Mouse (Mus musculus): Measurements from ENCODE around the gene Prrc2a. TPM values are rescaled to one million over a fixed set of nuclear protein-coding genes. Genes with fewer than 3 reads are reported as not detected.

The Prrc2a gene
- polyA plus RNA-seq, 1 experiment from 2014 or later: 225 TPM

DNA sequence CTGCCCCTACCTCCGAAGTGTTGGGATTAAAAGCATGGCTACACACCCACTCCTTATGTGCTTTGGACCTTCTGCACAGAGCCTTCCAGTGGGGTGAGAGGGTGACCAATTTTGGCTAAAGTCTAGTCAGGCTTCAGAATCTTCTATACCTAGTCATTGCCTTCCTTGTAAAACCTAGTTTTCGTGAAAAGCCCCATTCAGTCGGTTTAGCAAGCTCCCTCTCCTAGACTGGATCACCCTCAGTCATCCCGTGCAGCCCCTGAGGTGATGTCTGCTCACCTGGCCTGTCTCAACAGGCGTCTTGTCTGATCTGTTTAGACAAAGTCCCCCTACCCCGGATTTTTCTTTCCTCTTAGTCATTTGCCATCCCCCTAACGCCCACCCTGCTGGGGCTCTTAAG lies 33.3 kb upstream of the Prrc2a start:
- WGBS: 57% methylated on average over 7 of the region's 7 CpGs
- Histone ChIP-seq H3K4me3 (no peak overlapping the region), H3K4me2 (replicated peaks) (no peak overlapping the region), H3K27me3 (peaks cover 81% of the 10 kb centered on the region), H3K27ac (no peak overlapping the region), H3K36me3 (no peaks in the 10 kb centered on the region), H3K4me1 (peaks cover 20% of the 10 kb centered on the region), H3K9me3 (no peaks in the 10 kb centered on the region), H3K9ac (no peak overlapping the region)
- ATAC-seq (ENCODE audit: insufficient number of reproducible peaks, insufficient read depth, low FRiP score, low TSS enrichment): no peak

DNA sequence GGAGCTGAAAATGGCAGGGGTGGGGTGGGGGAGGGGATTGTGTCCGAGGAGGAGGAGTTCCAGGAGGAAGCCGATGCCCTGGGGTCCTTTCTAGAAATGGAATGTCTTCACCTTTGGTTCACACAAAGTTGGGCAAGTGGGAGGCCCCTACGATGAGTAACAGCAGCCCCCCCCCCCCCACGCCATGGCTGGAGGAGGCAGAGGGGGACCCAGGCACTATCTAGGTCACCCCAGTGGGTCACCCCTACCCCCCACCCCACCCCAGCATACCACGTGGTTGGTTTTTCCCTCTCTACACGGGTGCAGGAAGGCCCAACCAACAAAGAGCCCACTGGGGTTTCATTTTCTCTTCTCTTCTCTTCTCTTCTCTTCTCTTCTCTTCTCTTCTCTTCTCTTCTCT lies 32.4 kb upstream of the Prrc2a start:
- no peak for ATAC-seq (ENCODE audit: insufficient number of reproducible peaks, insufficient read depth, low FRiP score, low TSS enrichment)
- H3K27me3 ChIP-seq: peaks cover 73% of the 10 kb centered on the region
- H3K4me3 ChIP-seq: no peak overlapping the region
- H3K4me2 ChIP-seq (replicated peaks): no peak overlapping the region
- H3K9me3 ChIP-seq: no peaks in the 10 kb centered on the region
- no peak overlapping the region for H3K27ac ChIP-seq
- peaks cover 20% of the 10 kb centered on the region for H3K4me1 ChIP-seq
- 34% methylated on average over 6 of the region's 6 CpGs for WGBS
- H3K36me3 ChIP-seq: no peaks in the 10 kb centered on the region
- H3K9ac ChIP-seq: no peak overlapping the region

GRCm38 (mm10) chr17:35196321-35196641 lies 31.6 kb upstream of the Prrc2a start:
- H3K27ac ChIP-seq: no peak overlapping the region
- H3K4me1 ChIP-seq: peaks cover 20% of the 10 kb centered on the region
- no peaks in the 10 kb centered on the region for H3K36me3 ChIP-seq
- H3K9ac ChIP-seq: no peak overlapping the region; the same call in 1 of the 2 replicates
- no peak for ATAC-seq (ENCODE audit: insufficient number of reproducible peaks, insufficient read depth, low FRiP score, low TSS enrichment)
- peak overlapping the region; percentile 68 for H3K4me2 ChIP-seq (replicated peaks)
- 33% methylated on average over 9 of the region's 9 CpGs for WGBS
- H3K27me3 ChIP-seq: peaks cover 66% of the 10 kb centered on the region
- H3K4me3 ChIP-seq: peak overlapping the region; percentile 40
- H3K9me3 ChIP-seq: no peaks in the 10 kb centered on the region

- ATAC-seq (ENCODE audit: insufficient number of reproducible peaks, insufficient read depth, low FRiP score, low TSS enrichment): peak; percentile 81; the same call in 1 of the 2 replicates
- Histone ChIP-seq H3K9me3 (no peaks in the 10 kb centered on the region), H3K4me2 (replicated peaks) (peak overlapping the region; percentile 68), H3K9ac (peak overlapping the region; percentile 52), H3K4me3 (peak overlapping the region; percentile 40), H3K27me3 (peaks cover 61% of the 10 kb centered on the region), H3K4me1 (peaks cover 20% of the 10 kb centered on the region), H3K36me3 (no peaks in the 10 kb centered on the region), H3K27ac (no peak overlapping the region)
- WGBS: 2% methylated on average over 66 of the region's 66 CpGs
Measured at GRCm38 (mm10) chr17:35195631-35196320, 31.1 kb upstream of the Prrc2a start.

DNA sequence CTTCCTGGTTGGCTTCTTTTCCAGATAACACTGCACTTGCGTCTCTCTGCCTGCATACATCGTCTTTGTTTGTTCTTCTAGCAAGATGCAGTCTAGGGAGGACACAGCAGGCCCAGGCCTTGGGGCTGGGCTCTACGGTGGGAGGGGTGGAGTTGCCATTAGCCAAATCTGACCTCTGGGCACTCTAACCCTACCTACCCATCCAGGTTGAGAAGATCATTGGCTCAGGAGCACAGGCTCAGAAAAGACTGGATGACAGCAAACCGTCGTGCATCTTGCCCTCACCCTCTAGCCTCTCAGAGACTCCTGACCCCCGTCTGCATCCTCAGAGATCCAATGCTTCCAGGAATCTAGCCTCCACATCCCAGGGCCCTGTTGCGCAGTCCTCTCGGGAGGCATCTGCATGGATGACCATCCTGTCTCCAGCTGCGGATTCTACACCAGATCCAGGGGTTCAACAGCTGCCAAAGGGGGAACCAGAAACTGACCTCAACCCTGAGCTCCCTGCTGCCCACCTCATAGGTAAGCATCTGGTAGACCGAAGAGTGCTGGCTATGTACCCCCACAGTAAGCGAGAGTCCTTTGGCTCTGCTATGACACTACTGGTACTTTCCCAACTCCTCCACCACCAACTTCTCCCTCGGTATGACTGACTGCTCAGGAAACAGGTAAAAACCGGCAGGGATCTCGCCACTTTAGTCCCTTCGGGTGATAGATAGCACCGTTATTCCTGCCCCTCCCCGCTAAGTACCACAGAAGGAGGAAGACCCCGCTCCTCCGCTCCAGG lies 30.3 kb upstream of the Prrc2a start:
- H3K4me2 ChIP-seq (replicated peaks): peak overlapping the region; percentile 68
- H3K4me3 ChIP-seq: peak overlapping the region; percentile 40
- H3K4me1 ChIP-seq: peaks cover 20% of the 10 kb centered on the region
- H3K27me3 ChIP-seq: peaks cover 53% of the 10 kb centered on the region
- 0 out of 2 replicates have a peak, but pooled peaks have one; percentile 12 for ATAC-seq (ENCODE audit: insufficient number of reproducible peaks, insufficient read depth, low FRiP score, low TSS enrichment)
- 41% methylated on average over 19 of the region's 19 CpGs for WGBS
- H3K9ac ChIP-seq: peak overlapping the region; percentile 52
- H3K27ac ChIP-seq: no peak overlapping the region
- H3K9me3 ChIP-seq: no peaks in the 10 kb centered on the region
- no peaks in the 10 kb centered on the region for H3K36me3 ChIP-seq

DNA sequence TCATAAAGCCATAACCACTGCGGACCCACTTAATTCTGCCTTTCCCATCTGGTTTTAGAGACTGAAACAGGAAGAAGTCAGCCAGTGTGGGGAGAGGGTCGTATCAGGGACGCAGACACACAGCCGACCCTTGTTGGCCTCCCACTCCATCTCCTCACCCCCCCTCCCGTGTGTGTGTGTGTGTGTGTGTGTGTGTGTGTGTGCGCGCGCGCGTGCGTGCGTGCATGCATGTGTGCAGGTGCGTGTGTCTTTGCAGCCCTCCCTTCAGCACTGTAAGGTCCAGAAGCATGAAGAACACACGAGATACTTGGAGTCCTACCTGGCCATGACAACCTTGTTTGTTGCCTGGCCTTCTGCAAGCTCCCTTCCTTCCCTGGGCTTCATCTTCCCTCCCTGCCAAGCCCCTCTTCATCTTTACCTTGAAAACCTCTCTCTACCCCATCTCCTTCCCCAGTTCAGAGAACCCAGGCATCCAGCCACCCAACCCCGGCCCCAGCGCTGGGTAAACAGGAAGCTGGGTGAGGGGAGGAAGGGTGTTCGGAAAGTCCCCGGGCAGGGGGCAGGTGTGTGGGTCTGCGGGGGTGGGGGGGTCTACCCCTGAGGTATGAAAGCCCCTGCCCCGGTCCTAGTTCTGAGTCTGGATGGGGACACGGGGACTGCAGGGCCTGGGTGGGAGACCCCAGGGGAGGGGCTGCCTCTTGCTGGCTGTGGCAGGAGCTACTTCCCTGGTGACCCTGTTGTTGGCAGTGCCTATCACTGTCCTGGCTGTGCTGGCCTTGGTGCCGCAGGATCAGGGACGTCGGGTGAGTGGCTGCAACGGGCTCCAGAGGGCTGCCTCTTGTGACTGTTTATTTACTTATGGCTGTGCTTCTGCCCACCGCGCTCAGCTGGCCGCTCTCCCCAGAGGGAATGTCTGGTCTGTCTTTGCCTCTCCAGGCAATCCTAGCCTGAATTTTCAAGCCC lies 29.5 kb upstream of the Prrc2a start, which contains the start of gene Ltb:
Ltb (plus strand) TSS at position 559 of the 963 bp plus-strand sequence.
- Histone ChIP-seq H3K9ac (peak within 1 kb of the TSS; percentile 52; the same call in 1 of the 2 replicates), H3K4me2 (replicated peaks) (peak within 1 kb of the TSS; percentile 68), H3K27me3 (peaks cover 50% of the 10 kb centered on the region), H3K4me1 (peaks cover 20% of the 10 kb centered on the region), H3K36me3 (no peaks in the 10 kb centered on the region), H3K4me3 (peak within 1 kb of the TSS; percentile 40), H3K9me3 (no peaks in the 10 kb centered on the region), H3K27ac (no peak within 1 kb of the TSS)
- WGBS: 58% methylated on average over 26 of the region's 28 CpGs
- ATAC-seq (ENCODE audit: insufficient number of reproducible peaks, insufficient read depth, low FRiP score, low TSS enrichment): no peak

GRCm38 (mm10) chr17:35192924-35193323 lies 28.2 kb upstream of the Prrc2a start:
- WGBS: 82% methylated on average over 5 of the region's 5 CpGs
- Histone ChIP-seq H3K4me2 (replicated peaks) (no peak overlapping the region), H3K9ac (no peak overlapping the region), H3K27ac (no peak overlapping the region), H3K4me3 (no peak overlapping the region), H3K36me3 (no peaks in the 10 kb centered on the region), H3K4me1 (peaks cover 17% of the 10 kb centered on the region), H3K27me3 (peaks cover 43% of the 10 kb centered on the region), H3K9me3 (no peaks in the 10 kb centered on the region)
- no peak for ATAC-seq (ENCODE audit: insufficient number of reproducible peaks, insufficient read depth, low FRiP score, low TSS enrichment)

DNA sequence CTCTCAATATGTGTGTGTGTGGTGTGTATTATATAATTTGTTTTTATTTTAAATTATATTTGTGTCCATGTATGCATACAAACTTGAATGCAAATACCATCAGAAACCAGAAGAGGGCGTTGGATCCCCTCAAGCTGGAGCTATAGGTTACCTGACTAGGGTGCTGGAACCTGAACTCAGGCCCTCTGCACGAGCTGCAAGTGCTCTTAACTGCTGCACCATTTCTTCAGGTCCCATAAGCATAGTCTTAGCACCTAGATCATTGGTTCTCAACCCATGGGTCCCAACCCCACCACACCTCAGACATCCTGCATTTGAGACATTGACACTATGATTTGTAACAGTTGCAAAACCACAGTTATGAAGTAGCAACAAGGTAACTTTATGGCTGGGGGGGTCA lies 27.0 kb upstream of the Prrc2a start:
- no peak overlapping the region for H3K27ac ChIP-seq
- peaks cover 36% of the 10 kb centered on the region for H3K27me3 ChIP-seq
- H3K36me3 ChIP-seq: no peaks in the 10 kb centered on the region
- 75% methylated on average over 2 of the region's 2 CpGs for WGBS
- H3K9ac ChIP-seq: no peak overlapping the region
- H3K4me2 ChIP-seq (replicated peaks): no peak overlapping the region
- H3K4me1 ChIP-seq: peaks cover 17% of the 10 kb centered on the region
- ATAC-seq (ENCODE audit: insufficient number of reproducible peaks, insufficient read depth, low FRiP score, low TSS enrichment): no peak
- H3K4me3 ChIP-seq: no peak overlapping the region
- H3K9me3 ChIP-seq: no peaks in the 10 kb centered on the region

GRCm38 (mm10) chr17:35190096-35190495 lies 25.4 kb upstream of the Prrc2a start:
- H3K36me3 ChIP-seq: no peaks in the 10 kb centered on the region
- no peak overlapping the region for H3K27ac ChIP-seq
- WGBS: 75% methylated on average over 4 of the region's 4 CpGs
- H3K4me1 ChIP-seq: peaks cover 12% of the 10 kb centered on the region
- no peak overlapping the region for H3K4me3 ChIP-seq
- H3K27me3 ChIP-seq: peaks cover 20% of the 10 kb centered on the region
- H3K9ac ChIP-seq: no peak overlapping the region
- ATAC-seq (ENCODE audit: insufficient number of reproducible peaks, insufficient read depth, low FRiP score, low TSS enrichment): no peak
- no peaks in the 10 kb centered on the region for H3K9me3 ChIP-seq
- H3K4me2 ChIP-seq (replicated peaks): no peak overlapping the region

- WGBS: 54% methylated on average over 1 of the region's 1 CpGs
- Histone ChIP-seq H3K4me3 (no peak overlapping the region), H3K9ac (no peak overlapping the region), H3K36me3 (no peaks in the 10 kb centered on the region), H3K27me3 (peaks cover 11% of the 10 kb centered on the region), H3K4me2 (replicated peaks) (no peak overlapping the region), H3K4me1 (peaks cover 7% of the 10 kb centered on the region), H3K9me3 (no peaks in the 10 kb centered on the region), H3K27ac (no peak overlapping the region)
- no peak for ATAC-seq (ENCODE audit: insufficient number of reproducible peaks, insufficient read depth, low FRiP score, low TSS enrichment)
Measured at GRCm38 (mm10) chr17:35189186-35189585, 24.5 kb upstream of the Prrc2a start.

- H3K9me3 ChIP-seq: no peaks in the 10 kb centered on the region
- ATAC-seq (ENCODE audit: insufficient number of reproducible peaks, insufficient read depth, low FRiP score, low TSS enrichment): no peak
- no peak within 1 kb of the TSS for H3K4me2 ChIP-seq (replicated peaks)
- H3K27me3 ChIP-seq: no peaks in the 10 kb centered on the region
- H3K27ac ChIP-seq: no peak within 1 kb of the TSS
- H3K9ac ChIP-seq: no peak within 1 kb of the TSS
- no peaks in the 10 kb centered on the region for H3K36me3 ChIP-seq
- H3K4me3 ChIP-seq: no peak within 1 kb of the TSS
- WGBS: 71% methylated on average over 7 of the region's 7 CpGs
- peaks cover 7% of the 10 kb centered on the region for H3K4me1 ChIP-seq
Measured at GRCm38 (mm10) chr17:35187959-35188610, 23.4 kb upstream of the Prrc2a start, which contains the start of gene Lst1. Gene Lst1, minus strand, starts transcription at chr17:35188439.
